Mouse (Mus musculus) adrenal gland, postnatal 0 days (tissue): Measurements from ENCODE around the gene Adgb. TPM values are rescaled to one million over a fixed set of nuclear protein-coding genes. Genes with fewer than 3 reads are reported as not detected.

Experiments
- polyA plus RNA-seq: library from polyadenylated mRNA; unstranded; fragments of >200 nt; fragmentation: Nextera tagmentation; extraction: Ambion mirVana; gene quantifications from 2 replicates; pipeline ENCODE4 v1.2.1, GENCODE M21; 2015

The Adgb gene
- polyA plus RNA-seq: 0.25 and 0.33 TPM in 2 replicates

DNA sequence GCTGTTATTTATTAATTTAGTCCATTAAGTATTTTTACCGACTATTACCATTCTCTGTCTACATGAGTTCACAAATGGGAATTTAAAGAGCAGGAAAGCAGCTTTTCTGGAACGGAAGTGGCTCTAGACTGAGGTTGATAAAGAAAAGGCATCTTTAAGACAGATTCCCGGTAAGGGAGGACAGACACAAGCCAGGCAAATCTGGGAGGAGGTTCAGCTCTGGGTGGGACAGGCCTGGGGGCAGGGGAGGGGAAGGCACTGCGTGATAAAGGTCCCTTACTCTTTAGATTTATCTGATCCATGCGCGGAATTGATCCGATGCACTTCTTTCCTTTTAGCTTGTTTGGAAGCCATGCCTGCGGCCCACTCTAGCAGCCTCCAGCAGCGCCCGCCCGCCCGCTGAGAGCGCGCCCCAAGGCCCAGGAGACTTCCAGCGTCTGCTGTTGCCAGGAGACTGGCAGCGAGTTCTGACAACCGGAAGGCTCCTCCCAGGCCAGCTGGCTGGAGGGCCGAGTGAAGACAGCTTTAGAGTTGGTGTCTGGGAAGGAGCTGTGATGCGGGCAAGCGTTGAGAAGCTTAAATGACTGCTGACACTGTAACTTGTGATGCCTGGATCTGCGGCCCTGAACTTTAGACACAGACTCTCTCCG lies at the start of gene Adgb:
Gene Adgb (minus strand): TSS at position 366 of the 650 bp plus-strand sequence.

Other genes with a start within 250 kb of the Adgb start
- 15.4 and 16.9 TPM in 2 replicates for gene Rab32, start 85.9 kb upstream of the Adgb start, polyA plus RNA-seq
- not detected in 2 replicates for gene Gm10944, start 209.0 kb upstream of the Adgb start, polyA plus RNA-seq